Mouse (Mus musculus): Measurements from ENCODE around the gene Mbd3.

The Mbd3 gene

GRCm38 (mm10) chr10:80429800-80430199, 30.4 kb upstream of the Mbd3 start:
- ATAC-seq (ENCODE audit: insufficient number of reproducible peaks, low FRiP score, low TSS enrichment) = no peak

GRCm38 (mm10) chr10:80425041-80425440, 25.7 kb upstream of the Mbd3 start:
- ATAC-seq (ENCODE audit: insufficient number of reproducible peaks, low FRiP score, low TSS enrichment) = no peak

GRCm38 (mm10) chr10:80423562-80423961, 24.2 kb upstream of the Mbd3 start:
- ATAC-seq (ENCODE audit: insufficient number of reproducible peaks, low FRiP score, low TSS enrichment) = no peak

DNA sequence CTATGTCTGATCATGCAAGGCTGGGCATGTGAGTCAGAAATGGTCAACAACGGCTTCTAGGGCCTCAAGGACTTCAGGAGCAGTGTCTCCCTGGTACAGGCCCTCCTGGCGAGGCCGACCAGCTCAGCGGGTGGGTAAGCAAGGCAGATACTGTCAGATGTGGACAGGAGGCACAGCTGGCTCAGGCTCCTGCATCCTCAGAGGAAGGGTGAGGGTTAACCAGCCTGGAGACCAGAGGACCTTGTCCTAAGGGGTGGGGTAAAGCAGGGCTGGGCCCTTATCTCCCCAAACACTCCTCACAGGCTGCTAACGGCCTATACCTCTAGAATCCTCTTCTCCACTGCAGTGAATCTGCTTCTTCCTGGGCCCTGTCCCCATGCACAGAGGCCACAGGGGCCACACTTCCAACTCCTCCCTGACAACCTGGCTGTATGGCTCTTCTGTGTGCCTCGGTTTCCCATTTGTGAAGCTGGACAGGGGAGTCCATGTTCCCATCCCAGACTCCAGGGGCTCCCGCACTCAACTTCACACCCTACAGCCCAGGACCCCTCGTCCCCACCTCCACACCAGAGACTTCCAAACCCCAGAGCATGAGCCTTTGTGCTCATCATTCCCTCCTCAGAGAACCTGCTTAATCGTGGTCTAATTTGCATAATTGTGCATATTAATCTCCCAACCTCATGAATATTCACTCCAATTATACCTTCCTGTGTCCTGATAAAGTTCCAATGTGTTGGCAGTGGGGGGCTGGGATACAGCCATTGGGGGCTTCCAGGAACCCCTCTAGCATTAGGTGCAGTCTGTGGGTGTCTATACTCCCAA, 22.5 kb upstream of the Mbd3 start:
- ATAC-seq (ENCODE audit: insufficient number of reproducible peaks, low FRiP score, low TSS enrichment) = no peak

DNA sequence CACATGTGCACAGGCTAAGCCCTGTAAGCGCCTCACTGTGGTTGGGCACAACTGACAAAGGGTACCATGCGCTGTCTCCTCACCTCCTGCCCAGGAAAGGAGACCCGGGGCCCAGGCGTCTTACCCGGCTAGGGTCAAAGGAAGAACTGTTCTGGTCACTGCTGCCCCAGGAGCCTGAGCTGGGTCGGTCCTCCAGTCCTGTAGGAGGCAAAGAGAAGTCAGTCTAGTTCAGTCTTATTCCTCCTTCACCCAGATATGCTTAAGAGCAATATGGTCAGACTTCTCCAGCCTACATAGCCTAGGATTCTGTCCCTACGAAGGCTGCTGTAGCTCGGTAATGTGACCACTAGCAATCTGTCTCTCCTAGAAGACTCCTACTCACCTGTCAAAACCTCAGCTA, 21.9 kb upstream of the Mbd3 start:
- no peak for ATAC-seq (ENCODE audit: insufficient number of reproducible peaks, low FRiP score, low TSS enrichment)

GRCm38 (mm10) chr10:80420729-80421128, 21.4 kb upstream of the Mbd3 start:
- ATAC-seq (ENCODE audit: insufficient number of reproducible peaks, low FRiP score, low TSS enrichment) = no peak

- no peak for ATAC-seq (ENCODE audit: insufficient number of reproducible peaks, low FRiP score, low TSS enrichment)
These were observed 20.1 kb upstream of the Mbd3 start for GRCm38 (mm10) chr10:80419419-80419818.

GRCm38 (mm10) chr10:80418311-80418710, 19.0 kb upstream of the Mbd3 start:
- ATAC-seq (ENCODE audit: insufficient number of reproducible peaks, low FRiP score, low TSS enrichment) = peak; percentile 34; the same call in 1 of the 2 replicates

GRCm38 (mm10) chr10:80417841-80418240, 18.5 kb upstream of the Mbd3 start:
- no peak for ATAC-seq (ENCODE audit: insufficient number of reproducible peaks, low FRiP score, low TSS enrichment)

DNA sequence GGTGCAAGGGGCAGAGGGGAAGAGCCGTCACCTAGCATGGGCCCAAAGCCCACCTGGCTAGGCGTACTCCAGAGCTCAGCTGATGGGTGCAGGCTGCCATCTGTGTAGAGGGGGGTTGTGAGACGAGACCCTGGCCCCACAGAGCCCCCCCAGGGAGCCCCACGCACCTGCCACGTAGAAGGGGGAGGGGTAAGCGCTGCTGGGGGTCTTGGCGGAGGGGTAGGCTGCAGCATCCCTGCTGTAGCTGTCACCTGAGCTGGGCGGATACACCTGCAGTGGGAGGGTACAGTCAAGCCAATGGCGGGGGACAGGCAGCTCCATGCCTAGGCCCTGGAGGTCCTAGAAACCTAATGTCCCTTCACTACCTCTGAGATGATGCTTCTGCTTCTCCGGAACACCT, 18.0 kb upstream of the Mbd3 start:
- ATAC-seq (ENCODE audit: insufficient number of reproducible peaks, low FRiP score, low TSS enrichment) = no peak

DNA sequence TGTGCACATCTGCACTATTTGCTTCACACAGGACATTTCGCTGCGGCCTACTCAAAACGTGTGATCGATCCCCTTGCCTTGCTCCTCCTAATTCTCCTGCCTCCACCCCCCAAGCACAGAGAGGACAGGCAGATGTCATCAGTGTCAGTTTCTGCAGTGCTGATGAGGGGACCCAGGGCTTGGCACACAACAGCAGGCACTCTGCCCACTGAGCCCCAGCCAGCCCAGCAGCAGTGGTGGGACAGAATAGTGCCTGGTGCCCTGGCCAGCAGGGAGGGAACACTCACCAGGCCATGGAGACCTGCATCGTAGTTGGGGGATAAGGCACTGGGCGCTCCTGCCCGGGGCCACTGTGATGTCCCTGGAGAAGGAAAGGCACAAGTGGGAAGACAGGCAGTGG, 16.2 kb upstream of the Mbd3 start:
- ATAC-seq (ENCODE audit: insufficient number of reproducible peaks, low FRiP score, low TSS enrichment) = no peak

- peak; percentile 17; the same call in 1 of the 2 replicates for ATAC-seq (ENCODE audit: insufficient number of reproducible peaks, low FRiP score, low TSS enrichment)
These were observed 13.5 kb upstream of the Mbd3 start for GRCm38 (mm10) chr10:80412656-80413541.

GRCm38 (mm10) chr10:80407924-80408323, 8.6 kb upstream of the Mbd3 start:
- no peak for ATAC-seq (ENCODE audit: insufficient number of reproducible peaks, low FRiP score, low TSS enrichment)

GRCm38 (mm10) chr10:80406684-80407501, 7.5 kb upstream of the Mbd3 start, which contains the start of gene Uqcr11:
Uqcr11 (minus strand) TSS chr10:80406830.
- peak; percentile 79 for ATAC-seq (ENCODE audit: insufficient number of reproducible peaks, low FRiP score, low TSS enrichment)

DNA sequence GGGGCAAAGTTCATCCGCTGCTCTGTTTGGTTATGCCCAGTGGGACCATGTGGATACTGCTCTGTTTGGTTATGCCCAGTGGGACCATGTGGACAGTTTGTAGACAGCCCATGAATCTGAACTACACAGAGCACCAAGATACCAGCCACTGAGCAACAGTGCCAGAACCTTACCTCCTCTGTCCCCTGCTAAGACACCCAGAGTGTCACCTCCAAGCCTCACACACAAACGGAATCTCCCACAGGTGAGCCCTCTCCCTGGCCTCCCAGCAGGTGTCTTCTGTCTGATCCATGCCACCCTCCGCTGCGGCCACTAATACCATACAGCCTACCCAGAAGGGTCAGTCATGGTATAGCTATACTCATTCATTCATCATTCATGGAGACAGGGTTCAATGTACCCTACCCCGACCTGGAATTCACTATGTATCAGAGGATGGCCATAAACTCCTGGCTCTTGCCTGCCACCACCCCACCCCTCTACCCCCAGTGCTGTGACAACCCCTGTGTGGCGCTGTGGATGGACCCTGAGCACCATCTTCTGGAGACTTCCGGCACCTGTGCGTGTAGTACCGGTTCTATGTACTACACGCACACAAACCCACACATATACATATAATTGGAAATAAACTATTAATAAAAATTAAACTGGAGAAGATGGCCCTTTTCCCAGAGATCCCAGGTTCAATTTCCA, 6.3 kb upstream of the Mbd3 start:
- ATAC-seq (ENCODE audit: insufficient number of reproducible peaks, low FRiP score, low TSS enrichment) = no peak

- ATAC-seq (ENCODE audit: insufficient number of reproducible peaks, low FRiP score, low TSS enrichment) = no peak
These were observed 3.8 kb upstream of the Mbd3 start for GRCm38 (mm10) chr10:80403044-80403692.

GRCm38 (mm10) chr10:80400704-80401161, 1.4 kb upstream of the Mbd3 start:
- ATAC-seq (ENCODE audit: insufficient number of reproducible peaks, low FRiP score, low TSS enrichment) = no peak

DNA sequence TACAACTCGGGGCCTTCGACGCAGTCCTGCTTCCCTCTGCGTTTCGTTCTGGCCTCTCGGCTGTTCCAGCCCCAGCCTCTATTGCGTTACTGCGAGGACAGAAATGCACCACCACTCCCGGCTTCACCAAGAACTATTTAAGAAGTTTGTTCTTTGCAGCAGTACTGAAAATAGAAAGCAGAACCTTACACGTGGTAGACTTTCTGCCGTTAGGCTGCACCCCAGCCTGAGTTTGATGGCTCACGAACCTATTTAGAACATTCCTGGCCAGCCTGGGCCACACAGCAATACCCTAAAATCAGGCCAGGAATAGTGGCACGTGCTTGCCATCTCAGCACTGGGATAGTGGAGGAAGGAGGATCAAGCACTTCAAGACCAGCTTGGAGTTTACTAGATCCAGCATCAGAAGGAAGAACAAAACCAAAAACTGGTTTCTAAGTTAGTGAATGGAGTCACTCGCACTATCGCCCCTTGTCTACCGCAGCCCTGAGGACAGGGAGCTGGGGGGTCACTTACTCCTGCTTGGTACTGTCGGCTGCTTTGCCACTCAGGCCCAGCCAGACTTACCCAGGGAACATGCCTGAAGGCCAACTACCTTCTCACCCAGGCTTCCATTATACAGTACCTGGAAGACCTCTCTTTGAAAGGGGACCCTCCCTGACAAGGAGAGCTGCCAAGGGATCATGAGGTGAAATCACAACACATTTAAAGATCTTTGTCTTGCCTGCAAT, 788 bp upstream of the Mbd3 start:
- no peak for ATAC-seq (ENCODE audit: insufficient number of reproducible peaks, low FRiP score, low TSS enrichment)

All from cerebellum, adult (tissue).